Mouse (Mus musculus) heart, embryonic 12.5 days (tissue): ENCODE measurements at regions not wholly inside any gene's neighbourhood (a gene's known extent, or its start where the extent isn't known, plus 50 kb on each side); places are given as distances from the start of the nearest gene placed in this dataset.

Source experiments
- ATAC-seq: fragments of 200-750 bp; cut with Nextera tagmentation; 2 replicates; pipeline ENCODE4 v1.8.0; 2017; ENCODE audit warnings: moderate TSS enrichment, moderate library complexity; ENCODE audit not compliant: insufficient number of reproducible peaks, low FRiP score
- H3K27ac ChIP-seq: fragments of 300-500 bp; sonication (generic); 2 replicates; pipeline ENCODE4 v1.5.1; 2016; ENCODE audit warnings: mild to moderate bottlenecking, moderate library complexity; ENCODE audit not compliant: poor library complexity, severe bottlenecking
- H3K27me3 ChIP-seq: fragments of 300-500 bp; sonication (generic); replicated peaks from 2 replicates; pipeline ENCODE4 v1.6.1; 2016; ENCODE audit warnings: mild to moderate bottlenecking, moderate library complexity
- H3K36me3 ChIP-seq: fragments of 300-500 bp; sonication (generic); 2 replicates; pipeline ENCODE4 v1.6.1; 2016; ENCODE audit warnings: mild to moderate bottlenecking, moderate library complexity
- H3K4me1 ChIP-seq: fragments of 300-500 bp; sonication (generic); replicated peaks from 2 replicates; pipeline ENCODE4 v1.6.1; 2016; ENCODE audit warnings: mild to moderate bottlenecking
- H3K4me2 ChIP-seq: fragments of 300-500 bp; sonication (generic); 2 replicates; pipeline ENCODE4 v1.6.1; 2016; ENCODE audit warnings: mild to moderate bottlenecking, moderate library complexity
- H3K4me3 ChIP-seq: fragments of 300-500 bp; sonication (generic); 2 replicates; pipeline ENCODE4 v1.5.1; 2016; ENCODE audit warnings: mild to moderate bottlenecking
- H3K9ac ChIP-seq: fragments of 300-500 bp; sonication (generic); 2 replicates; pipeline ENCODE4 v1.6.1; 2016; ENCODE audit warnings: mild to moderate bottlenecking, moderate library complexity
- H3K9me3 ChIP-seq: fragments of 300-500 bp; sonication (generic); replicated peaks from 2 replicates; pipeline ENCODE4 v1.6.1; 2016; ENCODE audit warnings: mild to moderate bottlenecking, moderate library complexity
- WGBS: fragments of 180-500 bp; shearing (Covaris S2); methylation state at CpG from one replicate; pipeline ENCODE4 v1.1.7; 2016; 5-methylcytosine and 5-hydroxymethylcytosine counted together

GRCm38 (mm10) chr1:91677062-91677461 lies 124.2 kb upstream of the Twist2 start:
- H3K27me3 ChIP-seq: no peaks in the 10 kb centered on the region
- H3K4me2 ChIP-seq: no peak overlapping the region
- no peak overlapping the region for H3K4me3 ChIP-seq
- no peaks in the 10 kb centered on the region for H3K9me3 ChIP-seq
- H3K4me1 ChIP-seq: no peaks in the 10 kb centered on the region
- WGBS: 60% methylated on average over 3 of the region's 3 CpGs
- no peak overlapping the region for H3K9ac ChIP-seq
- no peak overlapping the region for H3K27ac ChIP-seq
- no peak for ATAC-seq
- no peaks in the 10 kb centered on the region for H3K36me3 ChIP-seq

GRCm38 (mm10) chr1:91678789-91679188 lies 122.5 kb upstream of the Twist2 start:
- H3K4me1 ChIP-seq: no peaks in the 10 kb centered on the region
- no peak overlapping the region for H3K4me3 ChIP-seq
- WGBS: 62% methylated on average over 4 of the region's 4 CpGs
- ATAC-seq: no peak
- no peak overlapping the region for H3K27ac ChIP-seq
- no peaks in the 10 kb centered on the region for H3K36me3 ChIP-seq
- no peak overlapping the region for H3K9ac ChIP-seq
- no peaks in the 10 kb centered on the region for H3K27me3 ChIP-seq
- no peaks in the 10 kb centered on the region for H3K9me3 ChIP-seq
- no peak overlapping the region for H3K4me2 ChIP-seq

GRCm38 (mm10) chr1:91685031-91685430 lies 116.2 kb upstream of the Twist2 start:
- Histone ChIP-seq H3K4me3 (no peak overlapping the region), H3K9me3 (no peaks in the 10 kb centered on the region), H3K36me3 (no peaks in the 10 kb centered on the region), H3K9ac (no peak overlapping the region), H3K4me2 (no peak overlapping the region), H3K27ac (no peak overlapping the region), H3K27me3 (no peaks in the 10 kb centered on the region), H3K4me1 (no peaks in the 10 kb centered on the region)
- 71% methylated on average over 9 of the region's 9 CpGs for WGBS
- ATAC-seq: no peak

- WGBS: 81% methylated on average over 6 of the region's 6 CpGs
- no peak for ATAC-seq
These were observed 115.5 kb upstream of the Twist2 start for GRCm38 (mm10) chr1:91685789-91686188.

GRCm38 (mm10) chr1:91691601-91692000 lies 109.7 kb upstream of the Twist2 start:
- Histone ChIP-seq H3K4me1 (no peaks in the 10 kb centered on the region), H3K4me3 (no peak overlapping the region), H3K4me2 (no peak overlapping the region), H3K36me3 (no peaks in the 10 kb centered on the region), H3K27ac (no peak overlapping the region), H3K9me3 (peaks cover 3% of the 10 kb centered on the region; the same call in 1 of the 2 replicates), H3K27me3 (no peaks in the 10 kb centered on the region), H3K9ac (no peak overlapping the region)
- 70% methylated on average over 1 of the region's 1 CpGs for WGBS
- no peak for ATAC-seq

More at GRCm38 (mm10) chr1:91685789-91686188, 115.5 kb upstream of the Twist2 start:
- no peak overlapping the region for H3K4me2 ChIP-seq
- H3K27me3 ChIP-seq: no peaks in the 10 kb centered on the region
- no peaks in the 10 kb centered on the region for H3K36me3 ChIP-seq
- H3K27ac ChIP-seq: no peak overlapping the region
- no peak overlapping the region for H3K4me3 ChIP-seq
- H3K9ac ChIP-seq: no peak overlapping the region
- H3K4me1 ChIP-seq: no peaks in the 10 kb centered on the region
- H3K9me3 ChIP-seq: no peaks in the 10 kb centered on the region

GRCm38 (mm10) chr1:91692709-91693460 lies 108.4 kb upstream of the Twist2 start:
- no peak overlapping the region for H3K4me2 ChIP-seq
- no peaks in the 10 kb centered on the region for H3K36me3 ChIP-seq
- H3K9ac ChIP-seq: no peak overlapping the region
- H3K27ac ChIP-seq: no peak overlapping the region
- ATAC-seq: no peak
- no peak overlapping the region for H3K4me3 ChIP-seq
- 72% methylated on average over 9 of the region's 9 CpGs for WGBS
- H3K4me1 ChIP-seq: no peaks in the 10 kb centered on the region
- H3K9me3 ChIP-seq: peaks cover 3% of the 10 kb centered on the region; the same call in 1 of the 2 replicates
- H3K27me3 ChIP-seq: no peaks in the 10 kb centered on the region

- WGBS: 77% methylated on average over 8 of the region's 8 CpGs
- H3K36me3 ChIP-seq: no peaks in the 10 kb centered on the region
- H3K9me3 ChIP-seq: no peaks in the 10 kb centered on the region
- no peak for ATAC-seq
- no peaks in the 10 kb centered on the region for H3K4me1 ChIP-seq
- no peak overlapping the region for H3K4me3 ChIP-seq
- H3K27me3 ChIP-seq: no peaks in the 10 kb centered on the region
- no peak overlapping the region for H3K9ac ChIP-seq
- H3K27ac ChIP-seq: no peak overlapping the region
- H3K4me2 ChIP-seq: no peak overlapping the region
These were observed 104.2 kb upstream of the Twist2 start for GRCm38 (mm10) chr1:91697053-91697452.

GRCm38 (mm10) chr1:91701475-91701874 lies 99.8 kb upstream of the Twist2 start:
- no peak overlapping the region for H3K27ac ChIP-seq
- H3K9ac ChIP-seq: no peak overlapping the region
- WGBS: 77% methylated on average over 12 of the region's 12 CpGs
- H3K36me3 ChIP-seq: no peaks in the 10 kb centered on the region
- no peak overlapping the region for H3K4me2 ChIP-seq
- no peaks in the 10 kb centered on the region for H3K9me3 ChIP-seq
- ATAC-seq: no peak
- no peaks in the 10 kb centered on the region for H3K27me3 ChIP-seq
- no peaks in the 10 kb centered on the region for H3K4me1 ChIP-seq
- H3K4me3 ChIP-seq: no peak overlapping the region

- Histone ChIP-seq H3K36me3 (no peaks in the 10 kb centered on the region), H3K4me3 (no peak overlapping the region), H3K4me2 (no peak overlapping the region), H3K4me1 (no peaks in the 10 kb centered on the region), H3K9me3 (no peaks in the 10 kb centered on the region), H3K9ac (no peak overlapping the region), H3K27ac (no peak overlapping the region), H3K27me3 (no peaks in the 10 kb centered on the region)
- ATAC-seq: no peak
- 73% methylated on average over 6 of the region's 6 CpGs for WGBS
These were observed 99.2 kb upstream of the Twist2 start for GRCm38 (mm10) chr1:91702021-91702420.

- no peaks in the 10 kb centered on the region for H3K27me3 ChIP-seq
- no peaks in the 10 kb centered on the region for H3K9me3 ChIP-seq
- H3K4me2 ChIP-seq: no peak overlapping the region
- H3K9ac ChIP-seq: no peak overlapping the region
- H3K36me3 ChIP-seq: no peaks in the 10 kb centered on the region
- no peaks in the 10 kb centered on the region for H3K4me1 ChIP-seq
- ATAC-seq: no peak
- no peak overlapping the region for H3K4me3 ChIP-seq
- no peak overlapping the region for H3K27ac ChIP-seq
These were observed 98.5 kb upstream of the Twist2 start for GRCm38 (mm10) chr1:91702737-91703136.

- H3K36me3 ChIP-seq: no peaks in the 10 kb centered on the region
- H3K9ac ChIP-seq: no peak overlapping the region
- no peak overlapping the region for H3K4me2 ChIP-seq
- no peaks in the 10 kb centered on the region for H3K9me3 ChIP-seq
- 73% methylated on average over 9 of the region's 9 CpGs for WGBS
- ATAC-seq: no peak
- H3K4me3 ChIP-seq: no peak overlapping the region
- peaks cover 7% of the 10 kb centered on the region for H3K27me3 ChIP-seq
- H3K27ac ChIP-seq: no peak overlapping the region
- no peaks in the 10 kb centered on the region for H3K4me1 ChIP-seq
These were observed 95.8 kb upstream of the Twist2 start for GRCm38 (mm10) chr1:91705451-91705850.
